Mouse (Mus musculus) liver, adult 2 months (tissue): Measurements from ENCODE around the gene Sfxn2.

Experiments used
- CTCF ChIP-seq: fragments of 200-500 bp; IDR thresholded peaks from 2 replicates; pipeline ENCODE4 v1.5.1; 2011; ENCODE audit warnings: low read depth, low read length, control low read depth
- POLR2A ChIP-seq: fragments of 200-500 bp; IDR thresholded peaks from 2 replicates; pipeline ENCODE4 v1.6.1; 2011; ENCODE audit warnings: low read length, control low read depth; ENCODE audit not compliant: insufficient read depth; ENCODE audit errors: extremely low read depth

GRCm38 (mm10) chr19:46528529-46529213 lies 44.5 kb upstream of the Sfxn2 start:
- TF ChIP-seq CTCF (peak; percentile 31; the same call in 1 of the 2 replicates), POLR2A (no peak)
